Mouse (Mus musculus): Measurements from ENCODE around the gene Oas1a.
"Not testable (repeated sequence)": the region's sequence is repeated elsewhere in the genome, so short reads cannot be mapped to it uniquely, and the experiment has no call there.

Oas1a gene

DNA sequence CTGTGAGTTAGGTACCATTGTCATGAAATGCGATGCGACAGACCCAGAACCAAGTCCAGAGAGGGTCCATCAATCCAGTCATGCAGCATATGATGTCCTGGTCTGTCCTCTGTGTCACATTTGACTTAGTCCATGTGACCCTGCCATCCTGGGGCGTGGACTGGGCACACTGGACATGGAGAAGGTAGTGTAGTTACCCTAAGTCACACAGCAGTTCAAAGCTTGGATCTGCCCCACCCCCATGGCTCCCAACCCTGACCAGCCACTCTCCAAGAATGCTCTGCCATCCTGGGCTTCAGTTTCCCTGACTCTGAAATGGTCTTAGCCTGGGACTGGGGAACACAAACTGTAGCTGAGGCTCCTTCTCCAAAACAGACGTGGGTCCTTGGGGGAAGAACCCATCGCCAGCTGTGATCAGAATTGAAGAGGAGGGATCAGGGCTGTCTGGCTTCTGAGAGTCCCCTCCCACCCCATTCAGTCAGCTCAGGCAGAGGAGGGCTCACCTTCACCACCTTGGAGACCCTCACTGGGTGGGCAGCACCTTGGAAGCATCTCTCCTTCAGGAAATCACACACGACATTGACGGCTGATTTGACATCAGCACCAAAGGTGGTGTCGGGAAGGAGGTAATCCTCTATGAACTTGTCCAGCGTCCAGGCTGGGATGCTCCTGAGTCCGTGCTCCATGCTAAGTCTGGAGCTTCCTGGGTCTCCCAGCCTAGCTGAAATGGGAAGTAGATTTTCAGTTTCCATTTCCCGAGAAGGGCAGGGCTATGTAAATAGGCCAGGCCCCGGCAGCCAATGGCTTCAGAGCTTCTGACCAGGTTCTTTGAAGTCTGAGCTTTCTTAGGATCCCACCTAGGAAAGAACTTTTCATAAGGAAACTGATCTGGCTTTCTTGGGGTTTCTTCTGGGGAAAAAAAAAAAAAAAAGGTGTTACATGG lies at the start of gene Oas1a:
Oas1a (minus strand) TSS at position 731 of the 943 bp plus-strand sequence.
- not testable (repeated sequence) for DNase-seq (ENCODE audit: low read depth in 1 of 2, low spot score in 2 of 2)

- no peak for DNase-seq (ENCODE audit: low read depth in 1 of 2, low spot score in 2 of 2)
Observed at GRCm38 (mm10) chr5:120953974-120954373, 46.7 kb upstream of the Oas1a start.

DNA sequence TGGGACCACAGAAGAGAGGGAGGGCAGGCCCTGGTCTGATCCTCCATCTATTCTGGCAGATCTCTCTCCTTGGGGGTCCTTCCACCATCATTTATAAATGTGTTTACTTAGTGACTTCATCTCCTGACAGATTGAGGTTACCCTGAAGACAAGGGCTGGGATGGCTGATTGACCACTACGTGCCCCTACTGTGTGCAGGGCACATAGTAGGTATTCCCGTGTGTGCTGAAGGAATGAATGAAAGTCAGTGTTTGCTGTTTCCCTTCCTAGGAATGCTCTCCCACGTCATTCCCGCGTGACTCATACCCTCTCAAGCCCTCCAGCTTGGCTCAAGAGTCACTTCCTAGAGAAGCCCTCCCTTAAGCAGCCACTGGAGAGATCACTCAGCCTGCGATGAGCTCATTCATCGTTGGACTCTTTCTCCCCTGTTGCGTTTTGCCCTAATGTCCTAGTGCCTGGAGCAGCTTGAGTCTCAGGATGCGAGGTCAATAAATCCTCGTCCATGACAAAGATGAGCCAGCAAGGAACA lies 45.0 kb upstream of the Oas1a start:
- DNase-seq (ENCODE audit: low read depth in 1 of 2, low spot score in 2 of 2) = no peak

GRCm38 (mm10) chr5:120942076-120942475 lies 34.8 kb upstream of the Oas1a start:
- DNase-seq (ENCODE audit: low read depth in 1 of 2, low spot score in 2 of 2) = no peak

GRCm38 (mm10) chr5:120938586-120938985 lies 31.3 kb upstream of the Oas1a start:
- DNase-seq (ENCODE audit: low read depth in 1 of 2, low spot score in 2 of 2) = no peak

DNA sequence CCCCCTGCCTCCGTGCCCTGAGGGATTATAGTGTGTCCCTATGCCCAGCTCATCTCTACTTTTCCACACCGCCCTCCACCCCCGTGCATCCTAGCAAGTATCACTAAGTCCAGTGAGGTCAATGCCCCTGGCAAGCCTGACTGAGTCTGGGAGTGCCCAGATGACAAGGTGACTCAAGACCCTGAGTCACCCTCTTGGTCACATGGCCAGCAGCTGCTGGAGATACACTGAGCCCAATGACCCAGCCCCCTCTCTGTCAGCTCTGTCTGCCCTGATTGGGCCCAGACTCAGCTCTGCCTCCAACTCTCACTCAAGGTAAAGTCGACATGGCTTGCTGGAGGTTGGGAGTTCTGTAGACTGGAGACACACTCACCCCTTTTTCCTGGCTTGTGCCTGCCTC lies 30.5 kb upstream of the Oas1a start:
- no peak for DNase-seq (ENCODE audit: low read depth in 1 of 2, low spot score in 2 of 2)

- no peak for DNase-seq (ENCODE audit: low read depth in 1 of 2, low spot score in 2 of 2)
Observed at GRCm38 (mm10) chr5:120933966-120934365, 26.6 kb upstream of the Oas1a start.

DNA sequence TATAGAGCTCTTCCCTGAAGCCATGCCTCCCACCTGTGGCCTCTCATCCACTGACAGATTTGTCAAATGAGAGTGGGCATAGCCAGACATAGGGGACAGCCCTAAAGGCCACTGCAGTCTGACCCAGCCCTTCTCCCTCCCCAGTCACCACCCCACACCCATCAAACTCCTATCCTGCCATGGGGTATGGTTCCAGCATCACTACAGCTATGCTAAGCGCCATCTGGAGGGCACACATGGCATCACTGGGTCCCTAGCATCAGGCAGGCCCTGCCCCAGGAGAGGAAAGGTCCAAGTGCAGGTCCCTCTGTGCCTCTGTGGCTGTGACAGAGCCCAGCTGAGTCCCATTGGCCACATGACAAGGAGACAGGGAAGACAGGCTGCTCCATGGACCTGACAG lies 19.7 kb upstream of the Oas1a start:
- no peak for DNase-seq (ENCODE audit: low read depth in 1 of 2, low spot score in 2 of 2)

- not testable (repeated sequence) for DNase-seq (ENCODE audit: low read depth in 1 of 2, low spot score in 2 of 2)
Observed at GRCm38 (mm10) chr5:120926311-120926710, 19.0 kb upstream of the Oas1a start.

DNA sequence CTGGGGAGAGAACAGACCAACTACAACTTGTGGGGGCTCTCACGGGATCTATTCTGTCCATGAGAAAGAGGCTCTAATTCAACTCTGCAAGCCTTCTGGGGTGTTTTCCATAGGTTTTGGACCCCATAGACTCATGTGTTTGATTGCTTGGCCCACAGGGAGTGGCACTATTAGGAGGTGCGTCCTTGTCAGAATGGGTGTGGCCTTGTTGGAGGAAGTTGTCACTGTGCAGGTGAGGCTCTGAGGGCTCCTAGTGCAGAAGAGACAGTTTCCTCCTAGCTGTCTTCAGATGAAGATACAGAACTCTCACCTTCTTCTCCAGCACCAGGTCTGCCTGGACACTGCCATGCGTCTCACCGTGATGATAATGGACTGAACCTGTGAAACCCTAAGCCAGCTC lies 17.2 kb upstream of the Oas1a start:
- not testable (repeated sequence) for DNase-seq (ENCODE audit: low read depth in 1 of 2, low spot score in 2 of 2)

DNA sequence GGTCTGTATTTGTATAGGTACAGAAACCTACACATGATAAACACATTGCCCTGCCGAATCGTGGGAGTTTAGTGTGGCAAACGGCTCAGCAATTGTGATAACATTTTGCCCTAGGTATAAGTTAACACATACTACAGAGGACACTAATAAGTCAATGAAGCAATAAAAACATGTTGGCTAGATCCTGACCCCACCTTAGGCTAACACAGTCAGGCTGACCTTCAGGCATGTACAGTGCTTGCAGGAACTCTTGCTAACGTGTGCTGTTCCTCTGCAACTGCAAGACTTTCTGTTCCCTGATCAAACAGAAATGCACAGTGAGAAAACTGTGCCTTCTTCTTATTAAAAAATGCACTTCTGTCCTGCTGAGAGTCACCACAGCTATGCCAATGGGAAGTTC lies 16.6 kb upstream of the Oas1a start:
- no peak for DNase-seq (ENCODE audit: low read depth in 1 of 2, low spot score in 2 of 2)

- DNase-seq (ENCODE audit: low read depth in 1 of 2, low spot score in 2 of 2) = no peak
Observed at GRCm38 (mm10) chr5:120920296-120920695, 13.0 kb upstream of the Oas1a start.

DNA sequence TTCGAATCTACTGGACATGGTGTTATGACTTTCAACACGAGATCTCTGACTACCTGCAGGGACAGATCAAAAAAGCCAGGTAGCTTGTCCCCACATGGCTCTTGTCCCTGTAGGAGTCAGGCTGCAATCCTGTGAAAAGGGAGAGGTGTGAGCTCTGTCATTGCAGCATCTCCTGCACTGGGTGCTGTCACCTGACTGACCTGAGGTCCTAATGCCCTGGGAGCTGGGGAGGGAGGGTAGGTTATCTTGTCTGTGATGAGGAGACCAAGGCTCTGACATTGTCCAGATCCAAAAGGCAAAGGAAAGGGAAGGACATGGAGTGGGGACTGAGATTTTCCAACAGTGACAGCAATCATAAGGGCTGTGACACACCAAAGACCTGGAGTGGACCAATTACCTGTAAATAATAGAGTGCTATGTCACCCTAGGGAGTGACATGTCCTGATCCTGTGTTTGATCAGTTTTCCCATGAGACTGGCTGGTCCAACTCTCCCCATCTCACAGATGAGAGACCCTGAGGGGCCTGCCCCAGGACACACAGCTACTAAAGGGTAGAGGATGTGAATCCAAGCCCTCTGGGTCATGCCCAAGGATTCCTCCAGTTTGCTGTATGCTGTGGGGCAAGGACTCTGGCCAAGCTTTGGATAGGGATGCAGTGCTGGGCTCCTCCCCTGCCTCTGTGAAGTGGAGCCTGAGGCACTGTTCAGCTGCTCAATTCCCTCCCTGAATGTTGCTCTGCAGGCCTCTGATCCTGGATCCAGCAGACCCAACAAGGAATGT lies 12.0 kb upstream of the Oas1a start:
- not testable (repeated sequence) for DNase-seq (ENCODE audit: low read depth in 1 of 2, low spot score in 2 of 2)

- DNase-seq (ENCODE audit: low read depth in 1 of 2, low spot score in 2 of 2) = not testable (repeated sequence)
Observed at GRCm38 (mm10) chr5:120914204-120914603, 6.9 kb upstream of the Oas1a start, which contains the start of gene Oas1d. Oas1d (plus strand) TSS chr5:120914536.

DNA sequence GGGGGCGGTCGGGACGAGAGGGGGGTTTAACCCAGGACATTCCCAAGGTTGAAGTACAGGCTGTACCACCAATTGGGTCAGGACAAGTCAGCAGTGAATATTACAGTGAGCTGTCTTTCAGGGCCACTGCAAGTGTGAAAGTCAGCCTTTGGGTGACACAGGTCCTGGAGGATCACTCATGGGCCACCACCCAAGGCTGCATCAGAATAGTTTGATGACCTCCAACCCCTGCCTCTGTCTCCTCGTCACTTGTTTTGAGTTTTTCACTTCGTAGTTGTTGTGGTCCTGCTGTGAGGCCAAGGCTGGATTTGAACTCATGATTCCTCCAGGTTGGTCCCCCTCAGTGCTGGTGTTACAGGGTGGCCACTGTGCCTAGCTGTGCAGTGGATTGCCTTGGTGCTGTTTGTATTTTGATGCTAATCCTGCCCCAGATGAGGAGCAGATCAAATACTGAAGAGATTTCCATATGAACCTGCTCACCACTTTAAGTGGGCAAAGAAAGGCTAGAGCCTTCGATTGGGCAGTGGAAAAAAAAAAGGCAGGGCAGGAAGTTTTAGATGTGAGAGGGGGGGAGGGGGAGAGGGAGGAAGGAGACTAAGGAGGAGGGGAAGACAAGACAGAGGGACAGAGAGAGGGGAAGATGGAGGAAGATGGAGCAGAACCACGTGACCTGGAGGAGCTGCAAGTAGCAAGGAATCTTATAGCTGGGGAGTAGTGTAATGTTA lies 1.0 kb upstream of the Oas1a start:
- DNase-seq (ENCODE audit: low read depth in 1 of 2, low spot score in 2 of 2) = no peak

GRCm38 (mm10) chr5:120902056-120902455 lies 5.3 kb downstream of the Oas1a start:
- DNase-seq (ENCODE audit: low read depth in 1 of 2, low spot score in 2 of 2) = no peak

- DNase-seq (ENCODE audit: low read depth in 1 of 2, low spot score in 2 of 2) = no peak
Observed at GRCm38 (mm10) chr5:120900666-120901065, 6.7 kb downstream of the Oas1a start.

DNA sequence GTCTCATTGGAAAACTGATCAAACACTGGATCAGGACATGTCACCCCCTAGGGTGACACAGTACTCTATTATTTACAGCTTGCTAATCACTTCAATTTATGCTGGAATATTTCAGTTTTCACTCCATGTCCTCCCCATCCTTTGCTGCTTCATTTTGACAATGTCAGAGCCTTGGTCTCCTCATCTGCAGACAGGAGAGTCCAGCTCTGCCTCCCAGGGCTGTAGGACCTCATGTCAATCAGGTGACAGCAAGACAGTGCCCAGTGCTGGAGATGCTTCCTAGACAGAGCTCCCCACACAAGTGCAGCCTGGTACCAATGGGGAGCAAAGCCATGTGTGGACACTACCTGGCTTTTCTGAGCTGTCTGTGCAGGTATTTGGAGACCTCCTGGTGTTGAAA lies 8.6 kb downstream of the Oas1a start:
- no peak for DNase-seq (ENCODE audit: low read depth in 1 of 2, low spot score in 2 of 2)

DNA sequence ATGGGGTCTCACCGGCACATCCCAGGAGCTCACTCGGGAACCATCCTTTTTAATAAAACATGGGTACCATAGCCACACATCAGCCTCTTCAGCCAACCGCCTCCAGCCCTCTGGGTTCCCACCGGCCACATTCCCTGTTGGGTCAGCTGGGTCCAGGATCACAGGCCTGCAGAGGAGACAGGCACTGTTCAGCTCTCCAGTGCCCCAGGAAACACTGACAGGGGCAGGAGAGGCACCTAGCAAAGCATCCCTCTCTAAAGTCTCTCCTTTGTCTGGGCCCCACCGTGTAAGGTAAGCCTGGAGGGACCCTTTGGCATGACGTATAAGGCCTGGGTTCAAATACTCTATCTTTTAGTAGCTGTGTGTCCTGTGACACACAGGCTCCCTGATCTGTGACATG lies 9.0 kb downstream of the Oas1a start:
- no peak for DNase-seq (ENCODE audit: low read depth in 1 of 2, low spot score in 2 of 2)

- DNase-seq (ENCODE audit: low read depth in 1 of 2, low spot score in 2 of 2) = no peak
Observed at GRCm38 (mm10) chr5:120895231-120895900, 12.0 kb downstream of the Oas1a start.

Data from monocyte, adult 2 months (primary cell).